Mouse (Mus musculus) G1E (cell line): Measurements from ENCODE around the gene Clmn.

Experiments used
- CTCF ChIP-seq: IDR thresholded peaks from 2 replicates; pipeline ENCODE4 v1.5.1; 2012; ENCODE audit warnings: low read depth, low read length, inconsistent platforms, mixed read lengths
- GATA1 ChIP-seq: IDR thresholded peaks from 2 replicates; pipeline ENCODE4 v1.6.1; 2012; ENCODE audit warnings: borderline replicate concordance, low read length, inconsistent platforms, mixed read lengths
- POLR2AphosphoS5 ChIP-seq: IDR thresholded peaks from 2 replicates; pipeline ENCODE4 v1.6.1; 2012; ENCODE audit warnings: low read depth, low read length, inconsistent platforms; ENCODE audit not compliant: insufficient replicate concordance
- TAL1 ChIP-seq: conservative IDR thresholded peaks from 2 replicates; pipeline ENCODE4 v1.6.1; 2012; ENCODE audit warnings: low read depth, low read length, inconsistent platforms, mixed read lengths

- TF ChIP-seq CTCF (no peak), GATA1 (no peak), POLR2AphosphoS5 (no peak), TAL1 (no peak)
Observed at GRCm38 (mm10) chr12:104827721-104828120, 37.2 kb downstream of the Clmn start.
